Mouse (Mus musculus): ENCODE results near the gene Maats1.

GRCm38 (mm10) chr16:38375182-38375581 is 33.2 kb upstream of the Maats1 start:
- TF ChIP-seq POLR2A (IDR thresholded peaks at IDR 0.05; ENCODE audit: control insufficient read depth in 1 of 2, insufficient read depth in 1 of 2, low read depth in 1 of 2, low read length in 2 of 2, poor library complexity in 1 of 2) (no peak), GATA1 (IDR thresholded peaks at IDR 0.05; ENCODE audit: low read depth, low read length) (peak; percentile 88), CTCF (IDR thresholded peaks at IDR 0.05 in 2 of 3, conservative IDR thresholded peaks at IDR 0.05 in 1 of 3; ENCODE audit: control insufficient read depth in 1 of 3, insufficient read depth in 1 of 3, low read depth in 2 of 3, low read length in 3 of 3, poor library complexity in 1 of 3, severe bottlenecking in 1 of 3) (no peak), POLR2AphosphoS2 (IDR thresholded peaks at IDR 0.05; ENCODE audit: low read length) (no peak), POLR2AphosphoS5 (IDR thresholded peaks at IDR 0.05; ENCODE audit: borderline replicate concordance, low read depth, low read length) (no peak), EP300 (IDR thresholded peaks at IDR 0.05; ENCODE audit: low read depth in 1 of 2, low read length in 2 of 2) (peak; percentile 77 to 85), CHD2 (IDR thresholded peaks at IDR 0.05; ENCODE audit: low read length) (no peak), MYB (IDR thresholded peaks at IDR 0.05; ENCODE audit: low read depth, low read length) (no peak), HCFC1 (IDR thresholded peaks at IDR 0.05; ENCODE audit: low read depth, low read length) (no peak), ZC3H11A (IDR thresholded peaks at IDR 0.05; ENCODE audit: low read depth, low read length) (no peak), RCOR1 (IDR thresholded peaks at IDR 0.05; ENCODE audit: low read depth, low read length) (no peak; the same call in 1 of the 2 replicates)

All from MEL (cell line).